Mouse (Mus musculus) cerebellum, adult (tissue): Measurements from ENCODE around the gene Ube3b.

Source experiments
- ATAC-seq: cut with Nextera tagmentation; 2 replicates; pipeline ENCODE4 v1.9.2; 2017; ENCODE audit warnings: mild to moderate bottlenecking, moderate library complexity, mixed read lengths; ENCODE audit not compliant: insufficient number of reproducible peaks, low FRiP score, low TSS enrichment

Ube3b gene

GRCm38 (mm10) chr5:114373174-114373573, 7.2 kb upstream of the Ube3b start:
- no peak for ATAC-seq

DNA sequence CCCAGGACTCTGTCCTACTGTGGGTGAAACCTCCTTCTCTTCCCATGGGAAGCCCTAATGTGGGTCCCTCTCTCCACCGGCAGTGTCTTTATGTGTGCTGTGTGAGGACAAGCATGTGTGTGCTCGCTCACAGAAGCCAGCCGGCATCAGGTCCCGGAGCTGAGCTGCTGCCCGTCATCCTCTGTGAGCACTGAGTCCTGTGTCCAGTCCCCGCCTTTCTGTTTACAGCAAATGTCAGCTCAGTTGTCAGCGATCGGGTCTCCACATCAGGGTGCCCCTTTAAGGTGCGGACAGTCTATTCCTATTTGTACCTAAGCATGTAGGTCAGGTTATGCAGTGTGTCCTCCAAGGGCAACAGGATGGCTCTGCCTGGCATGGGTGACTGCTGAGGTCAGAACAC, 6.8 kb upstream of the Ube3b start:
- ATAC-seq = no peak

- ATAC-seq = no peak
Observed at GRCm38 (mm10) chr5:114374409-114375213, 5.8 kb upstream of the Ube3b start.

GRCm38 (mm10) chr5:114378177-114378920, 2.1 kb upstream of the Ube3b start:
- ATAC-seq = no peak

- ATAC-seq = no peak
Observed at GRCm38 (mm10) chr5:114378936-114379335, 1.5 kb upstream of the Ube3b start.

- no peak for ATAC-seq
Observed at GRCm38 (mm10) chr5:114379763-114380162, 644 bp upstream of the Ube3b start.

GRCm38 (mm10) chr5:114381013-114381351, 575 bp downstream of the Ube3b start:
- peak; percentile 31; the same call in 1 of the 2 replicates for ATAC-seq

GRCm38 (mm10) chr5:114383184-114383904, 2.9 kb downstream of the Ube3b start:
- ATAC-seq = no peak

GRCm38 (mm10) chr5:114384448-114384847, 4.0 kb downstream of the Ube3b start:
- ATAC-seq = no peak

- no peak for ATAC-seq
Observed at GRCm38 (mm10) chr5:114393169-114393568, 12.8 kb downstream of the Ube3b start.

DNA sequence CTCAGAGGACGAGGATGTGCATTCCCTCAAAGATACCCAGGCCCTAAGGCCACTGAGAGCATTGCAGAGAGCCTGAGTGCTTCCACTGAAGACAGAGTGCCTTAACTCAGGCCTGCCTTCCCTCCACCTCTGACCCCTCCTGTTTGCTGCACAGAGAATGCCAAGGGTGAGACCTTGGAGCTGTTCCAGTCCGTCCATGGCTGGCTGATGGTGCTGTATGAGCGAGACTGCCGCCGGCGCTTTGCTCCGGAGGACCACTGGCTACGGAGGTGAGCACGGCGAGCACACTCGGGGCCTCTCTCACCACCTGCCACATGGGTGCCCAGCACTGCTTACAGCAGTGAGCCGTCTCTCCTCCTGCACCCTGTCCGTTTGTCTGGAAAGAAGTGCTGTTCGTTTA, 26.2 kb downstream of the Ube3b start:
- ATAC-seq = no peak

GRCm38 (mm10) chr5:114407269-114407668, 26.9 kb downstream of the Ube3b start:
- ATAC-seq = peak; percentile 49; the same call in 1 of the 2 replicates

GRCm38 (mm10) chr5:114407810-114408209, 27.4 kb downstream of the Ube3b start:
- no peak for ATAC-seq

DNA sequence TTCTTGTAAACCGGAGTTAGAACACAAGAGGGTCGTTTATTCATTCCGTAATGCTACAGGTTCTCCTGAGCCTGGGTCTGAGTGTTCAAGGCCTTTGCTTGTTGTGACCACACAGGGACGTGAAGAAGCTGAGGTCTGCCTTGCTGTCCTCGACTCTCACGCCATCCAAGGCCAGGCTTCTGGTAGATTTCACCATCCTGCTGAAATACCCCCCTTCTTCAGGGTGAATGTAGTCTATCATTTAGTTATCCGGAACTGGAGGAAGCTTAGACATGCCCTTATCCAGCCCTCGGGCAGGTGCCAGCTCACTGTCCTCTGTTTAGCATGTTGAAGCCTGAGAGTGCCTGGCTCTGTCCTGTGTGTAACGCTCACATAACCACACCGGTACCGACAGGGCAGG, 28.4 kb downstream of the Ube3b start:
- no peak for ATAC-seq

GRCm38 (mm10) chr5:114410429-114410828, 30.0 kb downstream of the Ube3b start:
- ATAC-seq = no peak

- no peak for ATAC-seq
Observed at GRCm38 (mm10) chr5:114412361-114412998, 32.1 kb downstream of the Ube3b start.

GRCm38 (mm10) chr5:114413067-114413735, 32.8 kb downstream of the Ube3b start:
- ATAC-seq = no peak

DNA sequence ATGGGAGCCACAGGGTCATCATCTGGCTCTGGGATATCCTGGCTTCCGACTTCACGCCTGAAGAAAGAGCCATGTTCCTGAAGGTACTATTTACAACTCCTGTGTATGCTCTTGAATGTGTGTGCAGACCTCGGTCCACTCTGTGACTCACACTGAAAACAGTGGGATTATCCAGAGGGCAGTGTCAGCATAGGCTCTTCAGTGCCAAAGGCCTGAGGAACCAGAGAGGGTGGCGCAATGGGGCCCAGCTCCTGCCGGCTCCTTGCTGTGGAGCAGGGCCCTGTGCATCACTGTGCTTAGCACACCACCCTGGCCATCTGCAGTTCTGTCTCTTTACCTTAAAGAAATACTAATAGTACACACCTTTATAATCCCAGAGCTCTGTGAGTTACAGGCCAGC, 35.2 kb downstream of the Ube3b start:
- no peak for ATAC-seq

DNA sequence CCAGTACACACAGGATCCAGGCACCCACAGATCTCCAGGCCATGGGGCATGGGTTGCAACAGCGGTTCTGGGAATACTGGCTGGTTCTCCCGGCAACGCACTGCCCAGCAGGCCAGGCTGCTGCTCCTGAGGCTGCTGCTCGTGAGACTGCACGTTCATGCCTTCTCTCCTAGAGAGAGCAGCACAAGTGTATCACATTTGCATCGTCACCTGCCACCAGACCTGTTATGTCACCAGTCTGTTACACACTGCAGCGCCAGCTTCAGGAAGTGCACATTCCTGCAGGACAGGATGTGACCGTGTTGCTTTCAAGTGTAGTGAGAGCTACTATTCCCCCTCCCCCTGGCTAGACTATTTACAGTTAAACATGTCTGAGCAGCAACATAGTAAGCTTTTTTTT, 36.4 kb downstream of the Ube3b start:
- no peak for ATAC-seq

DNA sequence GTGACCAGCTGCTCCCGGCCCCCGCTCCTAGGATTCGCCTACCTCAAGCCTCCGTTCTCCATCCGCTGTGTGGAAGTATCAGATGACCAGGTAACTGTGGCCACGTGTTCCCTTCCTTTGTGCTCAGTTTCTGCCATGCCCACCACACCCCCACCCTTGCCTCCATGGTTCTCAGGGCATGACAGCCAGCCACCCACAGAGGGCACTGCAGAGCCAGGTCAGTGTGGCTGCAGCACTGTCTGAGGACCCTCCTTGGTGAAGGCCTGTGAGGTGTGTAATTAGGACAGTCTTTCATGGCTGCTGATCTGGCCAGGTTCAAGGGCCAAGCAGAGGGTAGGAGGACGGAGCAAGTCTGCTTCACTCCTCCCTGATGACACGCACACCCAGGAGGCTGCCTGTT, 38.1 kb downstream of the Ube3b start:
- no peak for ATAC-seq
